ENCODE assay signal across 10 mouse cellular contexts in genomic region chr1:156996084-156996880, GRCm38 (mm10). TPM values are rescaled to one million over a fixed set of nuclear protein-coding genes. Genes with fewer than 3 reads are reported as not detected.
A peak's percentile ranks its signal among the peaks of the same experiment; 100 is the strongest.
DNase-seq lines count a peak whose midpoint lies in the region; ATAC-seq lines count a peak whose summit lies in the region.
"Had no signal": no experiment of that assay in that cellular context is flagged by ENCODE, and none has a peak within 500 bp of the region (broad histone marks: within the 10 kb centered on the region; RNA-seq: fewer than 3 reads in every experiment).

No protein-coding gene starts in this region.

- WGBS in embryonic facial prominence, embryonic 15.5 days: 75% methylated on average over 10 of the region's 10 CpGs
- WGBS in hindbrain, embryonic 16.5 days: 79% methylated on average over 10 of the region's 10 CpGs
- 68% methylated on average over 10 of the region's 10 CpGs for WGBS in neural tube, embryonic 13.5 days
- WGBS in intestine, embryonic 15.5 days: 79% methylated on average over 10 of the region's 10 CpGs

- ATAC-seq in embryonic facial prominence, embryonic 15.5 days (ENCODE audit: insufficient number of reproducible peaks, low FRiP score, low TSS enrichment, low read depth): 0 out of 2 replicates have a peak, but pooled peaks have one; percentile 35
- ATAC-seq in hindbrain, embryonic 16.5 days: no peak
- ATAC-seq in neural tube, embryonic 13.5 days (ENCODE audit: low read depth): no peak
- ATAC-seq in intestine, embryonic 15.5 days: no peak

- H3K4me2 ChIP-seq in embryonic facial prominence, embryonic 15.5 days (replicated peaks): no peak overlapping the region
- no peak overlapping the region for H3K4me2 ChIP-seq in hindbrain, embryonic 16.5 days (ENCODE audit: low read length)
- H3K4me2 ChIP-seq in neural tube, embryonic 13.5 days: no peak overlapping the region; the same call in 1 of the 2 replicates
- H3K4me2 ChIP-seq in intestine, embryonic 15.5 days (replicated peaks): no peak overlapping the region

- no peak overlapping the region for H3K9ac ChIP-seq in embryonic facial prominence, embryonic 15.5 days
- H3K9ac ChIP-seq in hindbrain, embryonic 16.5 days (ENCODE audit: low read depth, low read length): no peak overlapping the region
- no peak overlapping the region for H3K9ac ChIP-seq in neural tube, embryonic 13.5 days
- no peak overlapping the region for H3K9ac ChIP-seq in intestine, embryonic 15.5 days
- H3K9ac ChIP-seq: liver, embryonic 14.5 days had no signal

- peak; percentile 63 for DNase-seq in lung, postnatal 36 days
- no peak for DNase-seq in lung, postnatal 10 days
- DNase-seq in cerebellum, postnatal 10 days: no peak
- no peak for DNase-seq in Muller cell, postnatal 12 days (ENCODE audit: inconsistent ontology term)
- DNase-seq: gastrocnemius, postnatal 14 days had no signal

- H3K9me3 ChIP-seq in embryonic facial prominence, embryonic 15.5 days (replicated peaks): no peaks in the 10 kb centered on the region
- H3K9me3 ChIP-seq in hindbrain, embryonic 16.5 days (ENCODE audit: control insufficient read depth, low read length): no peaks in the 10 kb centered on the region
- H3K9me3 ChIP-seq in neural tube, embryonic 13.5 days: no peaks in the 10 kb centered on the region
- no peaks in the 10 kb centered on the region for H3K9me3 ChIP-seq in intestine, embryonic 15.5 days

- no peaks in the 10 kb centered on the region for H3K36me3 ChIP-seq in embryonic facial prominence, embryonic 15.5 days
- H3K36me3 ChIP-seq in hindbrain, embryonic 16.5 days (ENCODE audit: control insufficient read depth, insufficient read depth, low read length): no peaks in the 10 kb centered on the region
- no peaks in the 10 kb centered on the region for H3K36me3 ChIP-seq in neural tube, embryonic 13.5 days
- no peaks in the 10 kb centered on the region for H3K36me3 ChIP-seq in intestine, embryonic 15.5 days

- H3K27me3 ChIP-seq in embryonic facial prominence, embryonic 15.5 days: no peaks in the 10 kb centered on the region
- H3K27me3 ChIP-seq in hindbrain, embryonic 16.5 days (replicated peaks; ENCODE audit: control insufficient read depth, insufficient read depth, low read length): no peaks in the 10 kb centered on the region
- H3K27me3 ChIP-seq in neural tube, embryonic 13.5 days: no peaks in the 10 kb centered on the region
- no peaks in the 10 kb centered on the region for H3K27me3 ChIP-seq in intestine, embryonic 15.5 days (replicated peaks)

- no peak overlapping the region for H3K27ac ChIP-seq in embryonic facial prominence, embryonic 15.5 days (replicated peaks)
- H3K27ac ChIP-seq in hindbrain, embryonic 16.5 days (ENCODE audit: low read depth, low read length): peak overlapping the region; percentile 44; the same call in 1 of the 2 replicates
- peak overlapping the region; percentile 79 for H3K27ac ChIP-seq in neural tube, embryonic 13.5 days (replicated peaks)
- H3K27ac ChIP-seq in intestine, embryonic 15.5 days: no peak overlapping the region
- H3K27ac ChIP-seq: liver, embryonic 14.5 days had no signal

- H3K4me1 ChIP-seq in embryonic facial prominence, embryonic 15.5 days: peaks cover 24% of the 10 kb centered on the region; the same call in 1 of the 2 replicates
- peaks cover 16% of the 10 kb centered on the region for H3K4me1 ChIP-seq in hindbrain, embryonic 16.5 days (ENCODE audit: control insufficient read depth, insufficient read depth, low read depth, low read length)
- H3K4me1 ChIP-seq in neural tube, embryonic 13.5 days (replicated peaks): peaks cover 59% of the 10 kb centered on the region
- H3K4me1 ChIP-seq in intestine, embryonic 15.5 days (replicated peaks): peaks cover 9% of the 10 kb centered on the region; the same call in 1 of the 2 replicates

- H3K4me3 ChIP-seq in embryonic facial prominence, embryonic 15.5 days (replicated peaks): no peak overlapping the region
- H3K4me3 ChIP-seq in hindbrain, embryonic 16.5 days (ENCODE audit: low read length): no peak overlapping the region
- no peak overlapping the region for H3K4me3 ChIP-seq in neural tube, embryonic 13.5 days
- H3K4me3 ChIP-seq in intestine, embryonic 15.5 days (replicated peaks): no peak overlapping the region

RNA-seq across cellular contexts. Expression of gene Ralgps2, which starts 56.9 kb away (rescaled TPM):
- 74.4 and 88.1 TPM in 2 replicates for polyA plus RNA-seq in embryonic facial prominence, embryonic 15.5 days (2015; fragmentation: Nextera tagmentation; extraction: Ambion mirVana)
- polyA plus RNA-seq in hindbrain, embryonic 16.5 days (2015; fragmentation: Nextera tagmentation; extraction: Ambion mirVana): 74.7 and 75.9 TPM in 2 replicates
- polyA plus RNA-seq in neural tube, embryonic 13.5 days (2015; fragmentation: Nextera tagmentation; extraction: Ambion mirVana): 91.7 and 92.9 TPM in 2 replicates
- 36.5 and 41.3 TPM in 2 replicates for polyA plus RNA-seq in intestine, embryonic 15.5 days (2015; fragmentation: Nextera tagmentation; extraction: Ambion mirVana)

Comparison
In these comparisons a context has a peak if more than half of its experiments do, and no peak if none do; other contexts are left out.
1. H3K27ac ChIP-seq: peak in hindbrain, embryonic 16.5 days (single experiment) and neural tube, embryonic 13.5 days (single experiment); none in embryonic facial prominence, embryonic 15.5 days (single experiment) and intestine, embryonic 15.5 days (single experiment).